Mouse (Mus musculus) ES-E14 (cell line): ENCODE results near the gene Zbtb46.

Experiments used
- HCFC1 ChIP-seq: IDR thresholded peaks from 2 replicates; pipeline ENCODE4 v1.6.1; 2012; ENCODE audit warnings: low read length, inconsistent platforms, borderline replicate concordance; ENCODE audit not compliant: insufficient read depth
- MAFK ChIP-seq: IDR thresholded peaks from 2 replicates; pipeline ENCODE4 v1.6.1; 2014; ENCODE audit warnings: mild to moderate bottlenecking, low read depth, low read length, inconsistent platforms; ENCODE audit not compliant: insufficient read depth
- ZNF384 ChIP-seq: IDR thresholded peaks from 2 replicates; pipeline ENCODE4 v1.6.1; 2012; ENCODE audit warnings: low read depth, low read length, inconsistent platforms

- TF ChIP-seq MAFK (no peak), ZNF384 (no peak), HCFC1 (no peak)
These were observed 77.5 kb downstream of the Zbtb46 start for GRCm38 (mm10) chr2:181381631-181382306.
